Mouse (Mus musculus) ovary, adult 18-20 months (tissue): ENCODE measurements around the gene Rassf1.

Source experiments
- DNase-seq: peaks from one replicate; pipeline ENCODE4 v3.0.0; 2022; ENCODE audit warnings: low spot score, mixed read lengths

The Rassf1 gene

DNA sequence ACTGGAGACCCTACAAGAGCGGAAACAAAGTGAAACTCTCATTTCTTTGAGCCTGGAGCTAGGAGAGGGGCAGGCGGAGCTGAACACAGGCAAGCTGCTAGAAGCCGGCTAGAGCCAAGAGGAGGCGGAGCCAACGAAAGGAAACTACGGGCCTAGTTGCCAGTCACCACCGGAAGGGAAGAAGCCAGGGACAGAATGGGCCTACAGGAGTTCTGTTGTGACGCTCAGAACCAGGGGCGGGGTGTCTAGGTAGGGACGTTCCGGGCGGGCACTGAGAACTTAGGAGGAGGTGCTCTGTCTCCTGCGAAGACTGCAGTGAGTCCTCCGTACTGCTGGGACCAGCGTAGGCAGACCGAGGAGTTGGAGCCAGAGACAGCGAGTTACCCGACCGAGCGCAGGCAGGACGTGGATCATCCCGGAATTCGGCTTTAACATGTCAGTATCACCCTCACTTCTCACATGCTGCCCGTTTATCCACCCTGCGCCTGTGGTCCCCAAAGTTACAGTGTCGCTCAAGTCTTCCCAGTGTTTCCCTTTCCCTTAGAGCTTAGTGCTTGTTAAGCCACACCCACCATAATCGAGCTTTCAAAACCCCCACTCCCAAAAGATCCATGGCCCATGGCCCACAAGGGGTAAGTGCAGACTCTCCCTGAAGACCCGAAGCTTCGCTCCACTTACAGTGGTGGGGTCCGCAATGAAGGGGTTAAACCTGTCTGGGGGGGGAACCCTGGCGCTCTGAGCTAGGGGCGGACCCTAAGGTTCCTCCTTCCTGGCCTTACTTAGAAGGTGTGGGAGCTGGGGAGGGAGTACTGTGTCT, 29.4 kb downstream of the Rassf1 start, which contains the start of gene Hyal3:
Gene Hyal3 (plus strand): TSS at position 318 of the 817 bp plus-strand sequence.
- DNase-seq = peak; percentile 89

DNA sequence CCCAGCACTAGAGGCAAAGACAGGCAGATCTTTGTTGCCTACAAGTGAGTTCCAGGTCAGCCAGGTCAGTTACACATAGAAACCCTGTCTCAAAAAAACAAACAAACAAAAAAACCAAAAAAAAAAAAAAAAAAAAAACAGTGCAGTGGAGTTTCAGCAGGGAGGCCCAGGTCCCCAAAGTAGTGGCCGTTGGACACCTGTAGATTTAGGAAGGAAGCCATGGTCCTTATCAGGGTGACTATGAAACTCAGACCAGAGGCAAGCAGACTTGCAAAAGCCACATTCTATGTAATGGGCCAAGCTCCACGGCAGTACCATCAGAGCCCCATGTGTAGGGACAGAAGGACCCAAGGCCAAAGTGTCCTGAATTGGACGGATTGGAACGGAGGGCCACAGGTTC, 30.2 kb downstream of the Rassf1 start:
- no peak for DNase-seq

DNA sequence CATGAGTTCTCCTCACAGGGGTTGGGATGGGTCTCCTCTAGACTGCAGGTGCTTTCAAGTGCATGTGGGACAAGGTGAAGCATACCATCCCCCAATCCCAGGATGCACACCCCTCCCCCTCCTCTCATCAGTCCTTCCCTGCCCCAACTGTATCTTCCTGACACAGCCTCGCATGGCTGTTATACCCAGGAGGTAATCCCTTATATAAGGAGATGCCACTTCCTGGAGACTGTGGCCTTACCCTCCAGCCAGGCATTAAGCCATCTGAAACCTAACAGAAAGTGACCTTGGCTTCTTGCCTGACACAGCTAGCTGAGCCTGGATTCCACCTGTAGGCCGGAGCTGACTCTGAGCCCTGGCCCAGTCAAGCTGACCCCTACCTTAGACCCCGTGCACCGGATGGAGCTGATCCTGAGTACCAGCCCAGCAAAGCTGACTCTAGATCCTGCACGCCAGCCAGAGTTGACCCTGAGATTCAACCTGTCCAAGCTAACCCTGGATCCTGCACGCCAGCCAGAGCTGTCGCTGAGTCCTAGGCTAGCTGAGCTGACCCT, 31.2 kb downstream of the Rassf1 start:
- DNase-seq = no peak

DNA sequence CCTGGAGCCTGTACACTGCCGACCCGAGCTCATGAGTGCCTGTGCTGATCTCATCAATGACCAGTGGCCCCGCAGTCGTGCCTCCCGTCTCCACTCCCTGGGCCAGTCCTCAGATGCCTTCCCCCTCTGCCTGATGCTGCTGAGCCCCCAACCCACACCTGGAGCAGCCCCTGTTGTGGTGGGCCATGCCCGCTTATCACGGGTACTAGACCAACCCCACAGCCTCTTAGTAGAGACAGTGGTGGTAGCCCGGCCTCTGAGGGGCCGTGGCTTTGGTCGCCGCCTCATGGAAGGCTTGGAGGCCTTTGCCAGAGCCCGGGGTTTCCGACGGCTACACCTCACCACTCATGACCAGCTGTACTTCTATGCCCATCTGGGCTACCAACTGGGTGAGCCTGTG, 31.8 kb downstream of the Rassf1 start:
- DNase-seq = no peak

DNA sequence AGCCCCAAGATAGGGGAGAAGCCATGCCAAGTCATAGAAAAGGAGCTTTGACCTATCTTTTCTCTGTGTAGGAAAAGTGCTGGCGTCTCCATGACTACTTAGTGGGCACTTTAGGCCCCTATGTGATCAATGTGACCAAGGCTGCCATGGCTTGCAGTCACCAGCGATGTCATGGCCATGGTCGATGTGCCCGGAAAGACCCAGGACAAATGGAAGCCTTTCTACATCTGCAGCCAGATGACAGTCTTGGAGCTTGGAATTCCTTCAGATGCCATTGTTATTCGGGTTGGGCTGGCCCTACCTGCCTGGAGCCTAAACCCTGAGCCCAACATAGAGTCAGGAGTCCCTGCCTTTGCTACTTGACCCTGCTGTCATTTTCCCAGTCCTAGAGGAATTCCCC, 35.1 kb downstream of the Rassf1 start:
- no peak for DNase-seq

DNA sequence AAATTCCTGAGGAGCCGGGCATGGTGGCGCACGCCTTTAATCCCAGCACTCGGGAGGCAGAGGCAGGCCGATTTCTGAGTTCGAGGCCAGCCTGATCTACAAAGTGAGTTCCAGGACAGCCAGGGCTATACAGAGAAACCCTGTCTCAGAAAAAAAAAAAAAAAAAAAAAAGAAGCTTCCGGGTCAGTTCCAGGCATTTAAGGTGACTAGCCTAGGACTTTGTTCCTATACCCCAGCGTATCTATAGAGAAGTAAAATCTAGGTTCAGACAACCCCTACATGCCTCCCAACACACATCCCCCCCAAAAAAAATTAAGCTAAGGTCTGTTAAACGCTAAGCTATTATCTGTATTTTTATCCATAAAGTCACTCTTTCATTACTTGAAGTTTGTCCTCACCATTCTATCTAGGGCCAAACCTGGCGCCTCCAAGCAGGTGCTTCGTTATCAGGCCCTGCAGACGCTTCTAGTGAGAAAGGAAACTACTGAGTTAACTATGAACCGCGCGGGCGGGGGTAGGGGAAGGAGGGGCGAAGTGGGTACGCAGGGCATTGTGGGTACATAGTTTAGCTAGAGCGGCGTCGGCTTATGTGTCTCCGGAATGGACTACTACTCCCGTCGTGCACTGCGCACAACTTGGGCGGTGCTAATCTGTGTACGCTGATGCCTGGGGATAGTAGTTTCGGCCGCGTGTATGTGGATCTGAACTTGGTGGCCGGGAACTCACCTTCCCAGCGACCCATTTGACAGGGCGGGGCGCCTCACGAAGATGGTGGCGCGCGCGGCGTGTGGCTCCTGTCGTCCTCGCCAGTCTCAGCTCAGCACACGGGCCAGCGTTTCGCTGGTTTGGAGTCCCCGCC, 35.8 kb downstream of the Rassf1 start, which contains the start of gene Ifrd2:
Gene Ifrd2 (plus strand): TSS at position 669 of the 859 bp plus-strand sequence.
- DNase-seq = peak; percentile 97

DNA sequence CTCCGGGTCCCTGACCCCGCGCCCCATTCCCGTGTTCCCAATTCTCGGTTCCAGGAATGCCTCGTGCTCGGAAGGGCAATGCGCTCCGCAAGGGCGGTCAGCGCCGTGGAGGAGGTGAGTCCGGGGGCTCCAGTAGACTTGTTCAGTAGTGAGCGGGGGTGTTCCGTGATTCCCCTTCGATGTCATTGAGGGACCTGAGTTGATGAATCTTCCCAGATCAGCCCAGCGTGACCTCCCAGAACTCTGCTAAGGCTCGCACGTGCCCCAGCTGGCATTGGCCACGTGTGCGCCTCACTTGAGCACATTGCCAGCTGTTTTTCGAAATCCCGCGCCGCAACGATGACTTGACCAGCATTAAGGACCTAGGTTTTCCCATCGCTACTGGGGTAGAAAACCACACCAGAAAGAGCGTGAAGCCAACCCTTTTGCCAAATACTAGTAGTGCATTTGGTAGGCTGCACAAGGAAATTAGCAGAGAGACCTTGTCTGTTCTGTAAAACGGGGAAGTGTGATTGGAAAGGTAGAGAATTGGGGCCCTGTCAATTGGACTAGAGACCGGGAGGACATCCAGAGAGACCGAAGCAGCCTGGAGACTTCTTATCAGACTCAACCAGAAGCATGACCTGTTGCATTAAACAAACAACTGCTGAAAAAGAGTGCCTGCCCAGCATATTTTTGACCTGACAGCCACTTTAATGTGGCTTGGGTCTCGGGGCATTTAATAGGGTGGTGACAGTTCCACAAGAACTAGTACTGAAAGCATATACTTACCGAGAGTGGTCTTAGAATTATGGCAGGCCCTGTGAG, 36.7 kb downstream of the Rassf1 start:
- no peak for DNase-seq

DNA sequence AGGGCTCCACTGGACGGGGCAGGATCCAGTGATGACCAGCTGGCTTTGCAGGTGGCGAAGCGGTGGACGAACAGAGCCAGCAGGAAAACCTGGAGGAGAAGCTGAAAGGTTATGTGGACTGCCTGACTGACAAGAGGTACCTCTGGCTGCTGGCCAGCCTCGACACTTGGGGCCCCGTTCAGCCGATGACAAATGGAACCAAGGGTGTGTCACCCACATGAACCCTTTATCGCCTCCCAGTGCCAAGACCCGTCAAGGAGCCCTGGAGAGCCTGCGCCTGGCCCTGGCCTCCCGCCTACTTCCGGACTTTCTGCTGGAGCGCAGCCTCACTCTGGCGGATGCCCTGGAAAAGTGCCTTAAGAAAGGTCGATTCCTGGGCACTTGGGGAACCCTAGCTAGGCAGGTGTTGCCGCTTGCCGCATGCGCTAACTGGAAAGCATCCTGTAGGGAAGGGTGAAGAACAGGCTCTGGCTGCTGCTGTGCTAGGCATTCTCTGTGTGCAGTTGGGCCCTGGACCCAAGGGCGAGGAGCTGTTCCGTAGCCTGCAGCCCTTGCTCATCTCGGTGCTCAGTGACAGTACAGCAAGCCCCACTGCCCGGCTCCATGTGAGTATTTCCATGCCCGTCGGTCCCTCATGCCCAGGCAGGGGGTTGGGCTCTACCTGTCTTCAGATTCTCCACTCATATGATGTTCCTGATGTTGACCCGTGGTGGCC, 38.9 kb downstream of the Rassf1 start:
- DNase-seq = no peak

DNA sequence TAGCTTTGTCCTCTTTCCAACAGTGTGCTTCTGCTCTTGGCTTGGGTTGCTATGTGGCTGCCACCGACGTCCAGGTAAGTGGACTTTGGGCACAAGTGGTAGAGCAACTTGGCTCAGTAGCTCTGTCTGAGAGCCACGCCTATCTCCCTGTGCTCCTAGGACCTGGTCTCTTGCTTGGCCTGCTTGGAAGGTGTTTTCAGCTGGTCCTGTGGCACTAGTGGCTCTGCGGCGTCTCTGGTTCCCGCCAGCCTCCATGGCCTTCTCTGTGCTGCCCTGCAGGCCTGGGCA, 39.4 kb downstream of the Rassf1 start:
- no peak for DNase-seq

DNA sequence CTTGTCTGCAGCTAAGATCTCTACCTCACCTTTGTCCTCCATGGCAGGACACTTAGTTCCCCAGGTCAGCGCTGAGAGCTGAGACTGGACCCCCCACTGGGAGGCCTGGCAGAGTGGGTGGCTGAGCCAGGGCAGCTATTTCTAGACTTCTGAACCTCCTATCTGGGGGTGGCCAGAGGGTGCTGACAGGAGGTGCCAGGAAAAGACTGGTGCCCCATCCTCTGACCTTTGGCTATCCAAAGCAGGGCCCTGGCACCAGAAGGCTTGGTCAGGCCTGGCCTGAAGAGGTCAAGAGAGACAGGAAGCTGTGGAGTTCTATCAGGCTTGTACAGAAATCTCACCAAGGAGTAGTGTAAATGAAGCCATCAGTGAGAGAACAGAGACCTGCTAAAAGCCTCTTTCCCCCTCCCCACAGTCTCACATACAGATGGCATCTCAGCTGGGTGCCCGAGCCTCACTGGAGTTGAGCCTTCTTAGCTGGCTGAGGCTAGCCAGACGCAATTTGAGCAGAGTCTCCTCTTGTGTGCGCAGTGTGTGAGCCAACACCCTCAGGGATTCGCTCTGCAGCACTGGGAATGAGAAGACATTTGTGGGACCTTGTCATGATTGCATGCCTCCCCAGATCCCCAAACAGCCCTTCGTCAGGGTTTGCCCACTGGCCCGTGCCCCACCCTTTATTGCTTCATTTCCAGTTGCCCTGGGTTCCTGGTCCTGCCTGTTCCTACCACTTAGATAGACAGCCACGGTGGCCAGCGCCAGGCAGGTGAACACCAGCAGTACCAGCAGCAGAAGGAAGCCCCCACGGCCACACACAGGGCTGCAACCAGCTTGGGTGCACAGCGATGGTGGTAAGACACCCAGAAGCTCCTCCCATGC, 42.0 kb downstream of the Rassf1 start:
- no peak for DNase-seq

DNA sequence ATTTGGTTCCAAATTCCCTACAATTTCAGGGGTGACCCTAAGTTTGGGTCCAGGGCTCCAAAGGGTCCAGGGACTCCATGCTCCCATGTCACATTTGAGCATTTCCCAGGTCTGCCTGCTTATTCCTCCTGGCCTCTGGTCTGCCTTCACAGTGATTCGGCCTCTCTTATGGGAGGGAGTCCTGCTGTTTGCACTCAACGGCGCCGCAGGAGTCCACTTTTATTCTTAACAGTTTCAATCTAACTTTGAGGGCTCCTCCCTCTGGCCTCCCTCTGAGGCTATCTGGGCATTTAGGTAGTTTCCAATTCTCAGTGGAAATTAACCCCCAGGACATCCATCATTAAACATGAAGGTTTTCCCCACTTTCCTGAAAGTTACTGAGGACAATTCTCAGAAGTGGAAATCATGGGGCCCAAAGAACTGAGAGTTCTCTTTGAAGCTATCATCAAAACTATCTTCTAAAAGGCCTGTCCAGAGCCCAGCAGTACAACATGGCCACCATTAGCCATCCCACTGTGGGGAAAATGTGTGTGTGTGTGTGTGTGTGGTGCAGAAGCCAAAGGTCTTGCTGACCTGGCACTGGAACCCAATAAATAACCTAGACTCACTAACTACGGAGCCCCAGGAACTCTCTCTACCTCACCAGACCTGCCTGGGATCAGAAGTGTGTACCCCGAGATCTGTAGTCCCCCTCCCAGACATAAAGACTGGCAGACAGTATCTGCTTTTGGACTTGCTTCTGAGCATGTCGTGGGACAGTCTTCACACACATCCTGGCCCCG, 43.1 kb downstream of the Rassf1 start:
- DNase-seq = no peak

DNA sequence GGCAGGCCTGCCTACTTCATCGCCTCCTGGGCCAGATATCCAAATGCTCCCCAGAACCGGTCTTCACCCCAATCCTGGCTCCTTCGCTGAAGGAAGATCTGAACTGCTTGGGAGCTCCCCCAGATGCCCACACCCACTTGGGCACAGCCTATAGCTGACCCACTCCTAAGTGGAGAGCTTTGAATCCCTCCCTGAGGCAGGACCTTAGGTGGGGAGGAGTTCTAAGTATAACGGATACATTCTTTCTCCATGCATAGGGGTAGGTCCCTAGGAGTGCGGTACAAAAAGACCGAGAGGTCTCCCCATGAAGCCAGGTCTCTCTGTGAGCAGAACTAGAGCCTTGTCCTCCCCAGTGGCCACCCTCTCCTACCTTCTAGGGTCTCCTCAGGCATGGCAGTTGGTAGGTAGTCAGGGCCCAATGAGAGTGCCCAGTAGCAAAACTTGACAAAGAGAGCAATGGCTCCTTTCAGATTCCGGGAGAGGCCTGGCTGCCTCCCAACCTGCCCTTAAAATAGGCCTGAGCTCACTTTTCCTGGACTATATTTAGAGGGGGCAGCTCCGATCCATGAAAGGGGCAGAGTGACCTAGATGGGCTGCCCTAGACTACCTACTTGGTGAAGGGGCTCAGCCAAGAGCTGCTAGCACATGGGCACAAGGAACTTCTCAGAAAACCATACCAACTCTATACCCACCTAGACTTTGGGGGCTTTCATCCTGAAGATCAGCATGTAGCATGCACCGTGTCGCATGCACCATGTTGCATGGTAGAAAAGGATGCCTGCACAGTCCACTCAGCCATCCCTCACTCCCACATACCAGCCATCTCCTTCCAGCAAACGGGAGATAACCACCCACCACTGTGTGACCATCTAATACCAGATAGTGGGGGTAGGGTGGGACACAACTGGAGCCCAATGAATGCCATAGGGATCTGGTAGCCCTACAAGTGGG, 45.5 kb downstream of the Rassf1 start:
- no peak for DNase-seq

DNA sequence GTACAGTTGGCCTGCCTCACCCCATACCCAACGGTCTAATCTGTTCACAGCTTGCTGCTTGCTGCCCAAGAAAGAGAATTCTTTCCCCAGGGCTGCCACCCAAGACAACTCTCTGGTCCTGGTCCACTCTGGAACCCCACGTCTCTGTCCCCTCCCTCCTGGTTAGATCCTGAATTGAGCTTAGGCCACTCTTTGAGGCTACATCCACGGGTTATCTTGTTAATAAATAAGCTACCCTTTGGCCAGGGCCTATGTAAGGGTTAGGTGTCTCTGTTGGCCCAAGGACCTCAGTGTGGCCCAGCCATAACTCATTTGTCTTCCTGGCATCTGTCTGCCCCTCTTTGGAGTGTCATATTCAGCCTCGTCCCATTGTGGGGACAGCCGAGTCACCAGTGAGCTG, 47.0 kb downstream of the Rassf1 start:
- no peak for DNase-seq

DNA sequence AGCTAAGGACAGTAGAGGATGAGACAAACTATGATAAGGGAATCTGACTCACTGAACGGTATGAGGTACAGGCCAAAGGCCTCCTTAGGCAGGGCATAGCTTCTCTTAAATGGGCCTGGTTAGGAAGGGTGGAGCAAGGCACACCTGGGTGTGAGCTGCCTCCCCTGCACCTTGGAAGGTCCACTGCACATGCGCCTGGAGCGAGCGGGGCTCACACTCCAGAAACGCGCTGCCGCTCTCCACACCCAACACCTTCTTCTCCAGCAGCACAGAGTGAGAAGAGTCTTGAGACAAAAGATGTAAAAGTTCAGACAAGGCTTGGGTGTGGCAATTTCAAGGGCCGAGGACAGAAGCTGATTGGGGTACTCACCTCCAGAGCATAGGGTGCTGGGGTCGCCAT, 48.1 kb downstream of the Rassf1 start:
- DNase-seq = no peak

DNA sequence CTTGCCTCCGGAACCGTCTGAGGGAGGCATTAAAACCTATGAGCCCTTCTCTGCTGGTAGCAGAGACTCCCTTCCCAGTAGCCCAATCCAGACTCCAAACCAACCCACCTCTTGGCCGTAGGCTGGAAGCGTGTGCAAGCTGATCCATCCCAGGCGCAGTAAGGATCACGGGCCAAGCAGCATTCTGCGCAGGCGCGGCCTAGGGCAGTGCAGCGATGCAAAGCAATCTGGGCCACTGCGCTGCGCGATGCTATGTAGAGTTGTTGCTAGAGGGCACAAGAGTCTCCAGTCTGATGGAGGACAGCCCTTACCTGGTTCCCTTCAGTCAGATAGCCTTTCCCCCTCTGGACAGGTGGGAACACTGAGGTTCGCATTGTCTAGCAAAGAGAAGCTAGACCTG, 48.5 kb downstream of the Rassf1 start:
- DNase-seq = no peak

DNA sequence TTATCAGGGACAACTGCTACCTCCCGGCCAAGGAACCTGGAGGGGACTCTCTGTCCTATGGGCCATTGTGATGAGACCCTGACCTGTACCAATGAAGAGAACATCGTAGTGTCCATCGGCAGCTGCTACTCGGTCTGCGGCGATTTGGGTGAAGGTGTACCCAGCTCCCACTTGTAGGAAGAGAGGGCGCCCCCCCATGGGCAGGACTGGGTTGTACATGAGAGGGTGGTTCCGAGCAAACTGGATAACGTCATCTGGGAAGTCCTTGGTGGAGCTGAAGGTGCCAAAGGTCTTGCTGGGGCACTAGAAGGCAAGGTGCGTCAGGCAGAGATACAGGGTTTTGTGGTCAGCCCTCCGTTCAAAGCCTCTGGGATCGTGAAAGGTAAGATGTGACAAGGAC, 49.4 kb downstream of the Rassf1 start:
- DNase-seq = no peak

DNA sequence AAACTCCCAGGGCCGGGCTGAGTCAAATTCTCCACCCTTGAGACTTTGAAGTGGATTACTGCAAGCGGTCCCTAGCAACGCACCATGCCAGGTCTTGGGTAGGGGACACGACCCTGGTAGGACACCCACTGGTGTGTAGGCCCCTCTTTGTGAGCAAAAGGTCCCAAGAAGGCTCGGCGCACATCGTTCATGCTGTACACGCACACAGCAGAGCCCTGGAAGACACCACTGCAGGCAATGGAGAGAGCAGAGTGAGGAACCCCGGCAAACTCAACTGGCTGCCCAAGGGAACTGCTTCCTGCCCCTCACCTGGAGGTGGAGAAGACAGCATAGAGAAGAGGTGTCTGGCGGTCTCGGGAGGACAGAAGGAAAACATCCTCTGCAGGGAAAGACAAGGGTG, 49.9 kb downstream of the Rassf1 start:
- no peak for DNase-seq

DNA sequence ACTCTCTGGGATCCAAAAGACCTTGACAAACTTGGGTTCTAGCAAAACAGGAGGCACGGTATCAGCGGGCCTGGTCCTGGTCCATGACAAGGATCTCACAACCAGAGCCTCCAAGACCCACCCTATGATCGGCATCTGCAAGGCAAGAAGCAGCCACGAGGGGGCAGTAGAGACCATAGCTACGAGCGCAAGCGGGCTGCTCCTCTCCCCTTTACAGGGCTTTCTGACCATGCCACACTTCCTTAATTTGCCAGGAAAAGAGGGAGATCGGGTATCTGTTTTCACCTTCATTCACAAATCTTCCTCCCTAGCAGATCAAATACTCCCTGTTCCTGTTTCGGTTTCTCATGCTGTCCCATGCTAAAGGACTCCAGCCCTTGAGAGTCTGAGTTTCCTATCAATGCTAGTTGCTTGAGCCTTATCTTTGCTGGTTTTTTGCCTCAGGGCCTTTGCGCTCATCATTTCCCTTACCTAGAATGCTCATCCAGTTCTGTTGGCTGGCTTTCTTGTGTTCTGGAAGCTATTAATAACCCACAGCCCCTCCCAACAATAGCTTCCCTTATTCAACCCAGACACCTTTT, 50.8 kb downstream of the Rassf1 start:
- DNase-seq = peak; percentile 67
